ENCODE assay signal across 14 mouse cellular contexts in the genomic region with DNA sequence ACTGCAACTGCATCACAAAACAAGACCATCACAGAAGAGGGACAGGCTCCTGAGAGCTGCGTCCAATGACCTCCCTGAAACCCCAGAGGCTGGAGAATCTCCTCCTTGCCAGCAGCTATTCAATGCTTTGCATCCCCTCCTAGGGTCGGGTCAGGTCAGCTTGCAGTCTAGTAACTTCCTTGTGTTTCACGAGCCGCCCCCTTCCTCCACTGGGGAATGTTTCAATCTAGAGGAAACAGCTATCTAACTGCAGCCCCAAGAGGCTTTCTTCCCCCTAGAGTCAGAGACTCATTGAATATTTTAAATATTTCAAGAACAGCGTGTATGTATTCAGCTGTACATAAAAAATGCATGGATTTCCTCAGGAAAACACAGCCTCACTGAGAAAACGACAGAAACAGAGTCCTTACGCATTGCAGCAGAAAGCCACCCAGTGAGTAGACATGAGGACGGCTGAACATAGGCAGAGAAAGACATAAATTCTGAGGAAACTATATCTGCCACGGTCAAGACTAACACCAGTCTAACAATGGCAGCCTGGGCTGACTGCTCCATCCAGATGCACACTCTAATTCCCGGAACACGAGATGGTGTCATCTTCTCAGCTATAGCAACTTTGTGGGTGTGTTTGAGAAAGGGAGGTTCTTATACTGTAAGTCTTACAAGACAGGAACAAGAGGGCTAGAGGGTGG.
DNase-seq lines count a peak whose midpoint lies in the region; ATAC-seq and TF ChIP-seq lines count a peak whose summit lies in the region.
"Had no signal": no experiment of that assay in that cellular context is flagged by ENCODE, and none has a peak within 500 bp of the region (broad histone marks: within the 10 kb centered on the region; RNA-seq: fewer than 3 reads in every experiment).

No protein-coding gene starts in this region.

- TF ChIP-seq CTCF in thymus, adult 2 months (IDR thresholded peaks at IDR 0.05; ENCODE audit: borderline replicate concordance, control insufficient read depth, extremely low read depth, insufficient read depth, low read length, poor library complexity), result no peak

- H3K4me2 ChIP-seq in intestine, embryonic 16.5 days (ENCODE audit: low read depth, low read length), result no peak overlapping the region
- H3K4me2 ChIP-seq: forebrain, embryonic 15.5 days; hindbrain, embryonic 14.5 days; liver, embryonic 15.5 days had no signal

- DNase-seq in heart, adult 11 months, result peak; percentile 98
- no peak for DNase-seq in heart, embryonic 10.5 days (ENCODE audit: low spot score)
- peak; percentile 32 for DNase-seq in NIH3T3 (ENCODE audit: low read depth)
- DNase-seq in heart, adult 8-10 months (ENCODE audit: low spot score), result peak; percentile 50
- DNase-seq in thymus, postnatal 36 days, result no peak
- no peak for DNase-seq in thymus, adult 2 months
- no peak for DNase-seq in urinary bladder, postnatal 4 days (ENCODE audit: low spot score in 2 of 2)
- DNase-seq: B cell, adult 2 months; cerebellum, postnatal 25 days had no signal

- WGBS in heart, embryonic 10.5 days, result 61% methylated on average over 11 of the region's 11 CpGs
- WGBS in intestine, embryonic 16.5 days, result 42% methylated on average over 11 of the region's 11 CpGs
- 25% methylated on average over 11 of the region's 11 CpGs for WGBS in thymus, adult 2 months

- no peaks in the 10 kb centered on the region for H3K36me3 ChIP-seq in heart, embryonic 10.5 days
- no peaks in the 10 kb centered on the region for H3K36me3 ChIP-seq in intestine, embryonic 16.5 days (ENCODE audit: control insufficient read depth, insufficient read depth, low read length)
- no peaks in the 10 kb centered on the region for H3K36me3 ChIP-seq in thymus, adult 2 months (ENCODE audit: control insufficient read depth, insufficient read depth, low read length)
- H3K36me3 ChIP-seq: forebrain, embryonic 15.5 days; liver, embryonic 15.5 days had no signal

- 0 out of 2 replicates have a peak, but pooled peaks cover 3% of the 10 kb centered on the region for H3K9me3 ChIP-seq in heart, embryonic 10.5 days
- no peaks in the 10 kb centered on the region for H3K9me3 ChIP-seq in intestine, embryonic 16.5 days (ENCODE audit: control insufficient read depth, low read length)
- H3K9me3 ChIP-seq: forebrain, embryonic 15.5 days; liver, embryonic 15.5 days had no signal

- no peak overlapping the region for H3K9ac ChIP-seq in intestine, embryonic 16.5 days (ENCODE audit: low read depth, low read length)
- H3K9ac ChIP-seq: forebrain, embryonic 15.5 days; hindbrain, embryonic 14.5 days; liver, embryonic 15.5 days had no signal

- H3K4me1 ChIP-seq in heart, embryonic 10.5 days, result 0 out of 2 replicates have a peak, but pooled peaks cover 5% of the 10 kb centered on the region
- H3K4me1 ChIP-seq in intestine, embryonic 16.5 days (ENCODE audit: control insufficient read depth, insufficient read depth, low read length), result peaks cover 6% of the 10 kb centered on the region; the same call in 1 of the 2 replicates
- no peaks in the 10 kb centered on the region for H3K4me1 ChIP-seq in thymus, adult 2 months (replicated peaks; ENCODE audit: control insufficient read depth, insufficient read depth, low read length)
- H3K4me1 ChIP-seq: forebrain, embryonic 15.5 days; liver, embryonic 15.5 days had no signal

- H3K27ac ChIP-seq in heart, embryonic 10.5 days, result no peak overlapping the region
- H3K27ac ChIP-seq in intestine, embryonic 16.5 days (ENCODE audit: low read length), result peak overlapping the region; percentile 30
- H3K27ac ChIP-seq in thymus, adult 2 months (ENCODE audit: control insufficient read depth, insufficient read depth, low read length), result no peak overlapping the region
- H3K27ac ChIP-seq: forebrain, embryonic 15.5 days; hindbrain, embryonic 14.5 days; liver, embryonic 15.5 days had no signal

- ATAC-seq in intestine, embryonic 16.5 days, result peak; percentile 50; the same call in 1 of the 2 replicates
- ATAC-seq: forebrain, embryonic 15.5 days; Patski had no signal

- no peak for TF ChIP-seq POLR2A in thymus, adult 2 months (IDR thresholded peaks at IDR 0.05; ENCODE audit: control insufficient read depth, extremely low read depth, insufficient read depth, low read length, poor library complexity)

- no peak overlapping the region for H3K4me3 ChIP-seq in heart, embryonic 10.5 days
- H3K4me3 ChIP-seq in intestine, embryonic 16.5 days (ENCODE audit: low read length), result no peak overlapping the region
- H3K4me3 ChIP-seq in thymus, adult 2 months (ENCODE audit: control insufficient read depth, insufficient read depth, low read length), result no peak overlapping the region
- H3K4me3 ChIP-seq: forebrain, embryonic 15.5 days; liver, embryonic 15.5 days had no signal

- H3K27me3 ChIP-seq in heart, embryonic 10.5 days (ENCODE audit: insufficient read depth, poor library complexity, severe bottlenecking), result peaks cover 3% of the 10 kb centered on the region; the same call in 1 of the 2 replicates
- no peaks in the 10 kb centered on the region; the same call in 1 of the 2 replicates for H3K27me3 ChIP-seq in intestine, embryonic 16.5 days (replicated peaks; ENCODE audit: control insufficient read depth, insufficient read depth, low read length)
- H3K27me3 ChIP-seq in thymus, adult 2 months (ENCODE audit: control insufficient read depth, insufficient read depth, low read length), result no peaks in the 10 kb centered on the region
- H3K27me3 ChIP-seq: forebrain, embryonic 15.5 days; liver, embryonic 15.5 days had no signal

Comparison
In these comparisons a context has a peak if more than half of its experiments do, and no peak if none do; other contexts are left out.
1. DNase-seq: peak in heart, adult 11 months (single experiment), NIH3T3 (single experiment) and heart, adult 8-10 months (single experiment); none in heart, embryonic 10.5 days (single experiment), thymus, postnatal 36 days (0 of 2), thymus, adult 2 months (single experiment) and urinary bladder, postnatal 4 days (0 of 2).